Mouse (Mus musculus) embryonic fibroblast, embryonic 13.5 days (primary cell): Measurements from ENCODE around the gene Ubl7.

ENCODE experiments used
- CTCF ChIP-seq: IDR thresholded peaks from 2 replicates; pipeline ENCODE4 v1.5.1; 2011; ENCODE audit warnings: mild to moderate bottlenecking, control low read depth, low read length, moderate library complexity, borderline replicate concordance; ENCODE audit not compliant: insufficient read depth
- POLR2A ChIP-seq: IDR thresholded peaks from 2 replicates; pipeline ENCODE4 v1.6.1; 2011; ENCODE audit warnings: low read depth, mild to moderate bottlenecking, control low read depth, low read length, moderate library complexity

GRCm38 (mm10) chr9:57867236-57867635 lies 43.5 kb upstream of the Ubl7 start:
- TF ChIP-seq CTCF: no peak
- no peak for TF ChIP-seq POLR2A
